Mouse (Mus musculus) 3134 (cell line): ENCODE results near the gene Ncmap.

Experiments
- DNase-seq: peaks from one replicate; pipeline ENCODE4 v3.0.0-alpha.2; 2011; ENCODE audit warnings: low spot score; ENCODE audit not compliant: insufficient read length; ENCODE audit errors: extremely low read depth

The Ncmap gene

GRCm38 (mm10) chr4:135353794-135354450 is 44.1 kb downstream of the Ncmap start:
- peak; percentile 7 for DNase-seq

GRCm38 (mm10) chr4:135353066-135353793 is 44.8 kb downstream of the Ncmap start, which contains the start of gene Srrm1:
Gene Srrm1 (minus strand): TSS chr4:135353321.
- DNase-seq, result peak; percentile 98

DNA sequence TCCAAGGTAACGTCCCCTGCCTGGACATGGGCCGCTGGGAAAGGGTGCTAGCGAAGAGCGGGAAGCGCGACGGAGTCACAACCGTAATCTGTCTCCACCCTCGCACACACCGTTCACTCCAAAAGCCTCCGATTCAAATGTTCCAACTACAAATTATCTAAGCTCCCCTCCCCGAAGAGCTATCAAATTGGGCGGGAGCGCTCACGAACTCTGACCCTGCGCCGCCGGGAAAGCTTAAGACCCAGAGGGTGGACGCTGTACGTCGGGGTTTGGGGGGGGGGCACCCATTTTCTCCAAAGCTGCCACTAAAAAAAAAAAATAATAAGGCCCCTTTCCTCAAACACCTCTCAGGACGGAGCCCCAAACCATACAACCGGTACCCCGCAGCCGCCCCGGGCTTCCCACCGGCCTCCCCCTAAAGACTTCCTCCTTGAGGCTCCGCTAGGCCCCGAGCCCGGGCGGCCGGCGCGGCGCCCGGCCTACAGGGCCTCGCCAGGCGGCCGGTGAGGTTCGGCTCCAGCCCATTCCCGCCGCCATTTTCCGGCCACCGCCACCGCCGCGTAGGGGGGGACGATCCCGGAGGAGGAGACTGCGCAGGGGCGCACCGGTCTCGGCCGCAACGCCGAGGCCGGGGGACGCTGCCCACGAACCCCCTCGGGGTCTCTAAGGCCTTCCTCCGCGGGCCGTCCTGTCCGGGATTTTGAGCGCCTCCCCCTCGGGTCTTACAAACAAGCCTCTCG is 45.5 kb downstream of the Ncmap start:
- no peak for DNase-seq

DNA sequence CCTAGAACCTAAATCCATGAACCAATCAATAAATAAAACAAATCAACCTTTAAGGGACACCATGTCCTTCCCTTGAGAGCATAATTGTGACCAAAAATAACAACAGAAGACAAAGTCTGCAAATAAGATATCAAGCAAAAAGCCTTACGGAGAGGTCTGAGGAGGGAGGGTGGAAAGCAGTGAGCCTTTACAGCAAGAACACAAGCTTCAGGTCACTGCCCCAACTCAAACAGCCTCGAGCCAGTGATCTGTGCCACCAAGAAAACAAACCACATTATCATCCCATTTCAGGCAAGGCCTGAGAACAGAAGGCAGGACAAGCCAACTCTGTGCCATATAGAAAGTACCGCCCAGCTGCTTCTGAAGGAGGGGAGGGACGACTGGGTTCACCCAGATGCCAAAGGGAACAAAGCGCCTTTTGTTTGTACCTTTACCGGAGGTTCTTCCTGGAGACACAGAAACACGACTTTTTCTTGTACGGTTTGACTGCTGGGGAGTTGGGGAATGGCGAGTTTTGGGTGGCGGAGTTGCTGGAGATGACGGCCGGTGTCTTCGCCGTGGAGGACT is 60.6 kb downstream of the Ncmap start:
- DNase-seq, result no peak

DNA sequence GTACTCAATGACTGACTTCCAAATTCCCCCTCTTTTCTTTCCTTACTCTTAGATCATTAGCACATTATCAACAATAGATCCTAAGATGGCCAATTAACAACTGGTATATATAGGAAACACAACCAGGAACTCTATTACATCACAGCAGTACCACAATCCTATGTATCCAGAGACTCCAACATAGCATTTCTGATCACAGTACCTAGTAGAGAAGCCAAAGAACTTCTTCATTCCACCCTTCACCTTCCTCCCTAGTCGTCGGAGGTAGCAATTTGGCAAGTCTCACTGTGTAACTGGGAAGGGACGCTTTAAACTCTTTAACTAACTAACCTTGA is 62.0 kb downstream of the Ncmap start:
- DNase-seq, result no peak

DNA sequence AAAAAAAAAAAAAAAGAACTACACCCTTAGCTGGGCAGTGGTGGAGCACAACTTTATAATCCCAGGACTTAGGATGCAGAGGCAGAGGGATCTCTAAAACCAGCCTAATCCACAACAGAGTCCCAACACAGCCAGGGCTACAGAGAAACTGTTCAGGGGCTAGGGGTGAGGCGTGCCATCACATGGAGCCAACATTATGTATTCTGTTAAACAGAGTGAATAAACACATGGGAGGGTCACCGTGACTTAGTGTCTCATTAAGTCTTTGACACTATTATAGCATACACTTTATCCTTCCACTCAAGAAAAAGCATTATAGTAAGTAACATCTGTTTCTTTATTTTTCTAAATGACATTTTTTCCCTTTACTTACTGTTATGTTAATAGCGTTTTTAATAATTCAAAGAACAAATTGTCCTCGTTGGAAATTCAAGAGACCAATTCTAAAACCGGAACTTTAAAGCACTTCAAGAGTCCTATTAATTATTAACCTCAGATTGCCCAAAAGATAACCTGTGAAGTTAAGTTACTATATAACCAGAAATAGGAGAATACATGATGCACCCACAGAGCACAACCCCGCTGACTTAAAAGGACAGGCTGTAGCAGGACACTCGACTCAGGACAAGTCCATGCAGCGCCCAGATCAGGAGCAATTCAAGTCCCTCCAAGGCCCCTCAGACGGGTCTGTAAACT is 62.6 kb downstream of the Ncmap start:
- no peak for DNase-seq

- DNase-seq, result no peak
Observed at GRCm38 (mm10) chr4:135326469-135326868, 71.6 kb downstream of the Ncmap start.

GRCm38 (mm10) chr4:135326046-135326445 is 72.0 kb downstream of the Ncmap start:
- no peak for DNase-seq

DNA sequence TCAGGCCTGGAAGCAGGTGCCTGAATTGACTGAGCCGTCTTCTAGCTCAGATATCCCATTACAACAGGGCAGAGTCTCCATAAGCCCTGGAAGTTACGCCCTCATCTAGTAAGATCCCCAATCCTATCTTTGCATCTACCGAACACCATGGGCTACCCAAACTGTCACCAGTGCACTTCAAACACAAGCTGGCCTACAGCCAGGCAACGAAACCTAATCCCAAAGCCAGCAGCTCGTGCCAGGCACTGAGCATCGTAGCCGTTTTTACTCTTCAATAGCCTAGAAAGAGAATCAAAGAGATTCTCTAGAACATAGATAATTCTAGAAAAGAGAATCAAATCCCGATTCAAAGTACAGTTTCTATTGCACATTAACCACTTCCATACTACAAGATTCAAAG is 75.0 kb downstream of the Ncmap start:
- no peak for DNase-seq
